Mouse (Mus musculus): ENCODE results near the gene Il31.

GRCm38 (mm10) chr5:123431524-123432304 is 57.6 kb downstream of the Il31 start:
- TF ChIP-seq CHD2 (IDR thresholded peaks at IDR 0.05; ENCODE audit: low read depth, low read length) (no peak), ZNF384 (IDR thresholded peaks at IDR 0.05; ENCODE audit: low read depth, low read length) (no peak)
